Mouse (Mus musculus): ENCODE measurements around the gene Rexo1. TPM values are rescaled to one million over a fixed set of nuclear protein-coding genes. Genes with fewer than 3 reads are reported as not detected.

Rexo1 gene
- polyA plus RNA-seq, 2 experiments = 27.9 to 56.4 TPM

DNA sequence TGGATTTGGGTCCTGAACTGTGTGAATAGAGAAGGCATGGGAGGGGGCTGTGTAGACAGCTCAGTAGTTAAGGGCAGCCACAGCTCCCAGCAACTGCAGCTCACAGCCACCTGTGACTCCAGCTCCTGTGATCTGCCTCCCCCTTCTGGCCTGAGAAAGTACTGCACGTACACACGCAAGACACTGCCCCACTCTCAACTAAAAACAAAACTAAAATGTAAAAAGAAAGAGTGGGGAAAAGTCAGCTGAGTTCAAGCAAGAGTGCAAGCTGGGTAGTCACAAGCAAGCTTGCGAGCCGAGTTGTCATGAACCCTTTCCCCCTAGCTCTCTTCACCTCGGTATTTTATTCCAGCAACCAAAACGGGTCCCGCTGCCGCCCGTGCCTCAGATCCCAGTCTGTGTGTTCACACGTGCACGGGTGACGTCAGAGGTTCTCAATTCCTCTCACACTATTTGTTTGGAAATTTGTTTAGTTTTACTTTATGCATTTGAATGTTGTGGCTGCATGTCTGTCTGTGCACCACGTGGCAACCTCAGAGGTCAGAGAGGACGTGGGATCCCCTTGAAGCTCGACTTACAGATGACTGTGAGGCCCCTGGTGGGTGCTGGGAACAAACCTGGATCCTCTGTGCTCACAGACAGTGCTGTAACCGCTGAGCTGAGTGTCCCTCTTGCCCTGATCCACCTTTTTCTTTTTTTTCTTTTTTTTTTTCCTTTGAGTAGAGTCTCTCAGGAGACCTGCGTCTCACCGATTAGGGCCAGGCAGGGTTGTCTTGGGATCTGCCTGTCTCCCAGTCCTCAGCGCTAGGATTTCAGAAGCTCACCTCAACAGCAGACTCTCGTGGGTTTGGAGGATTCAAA is 51.7 kb downstream of the Rexo1 start:
- H3K4me3 ChIP-seq (replicated peaks; ENCODE audit: low read length) = peak overlapping the region; percentile 33
- ATAC-seq (ENCODE audit: low FRiP score, low read depth) (peak; percentile 84), DNase-seq (ENCODE audit: low spot score) (peak; percentile 52)
- H3K9ac ChIP-seq (ENCODE audit: low read depth, low read length, severe bottlenecking) = 0 out of 2 replicates have a peak overlapping the region, but pooled peaks have one; percentile 12
- no peak overlapping the region for H3K27ac ChIP-seq (replicated peaks; ENCODE audit: low read depth, low read length)
- no peaks in the 10 kb centered on the region for H3K9me3 ChIP-seq (ENCODE audit: control insufficient read depth, low read length)
- H3K36me3 ChIP-seq (ENCODE audit: control insufficient read depth, insufficient read depth, low read length) = no peaks in the 10 kb centered on the region
- peaks cover 54% of the 10 kb centered on the region for H3K27me3 ChIP-seq (ENCODE audit: control insufficient read depth, insufficient read depth, low read length)
- peak overlapping the region; percentile 54 for H3K4me2 ChIP-seq (replicated peaks; ENCODE audit: low read depth, low read length, severe bottlenecking)
- TF ChIP-seq POLR2A (IDR thresholded peaks at IDR 0.05; ENCODE audit: borderline replicate concordance, extremely low read depth, insufficient read depth, insufficient read length) = no peak
- WGBS = 9% methylated on average over 20 of the region's 20 CpGs
- H3K4me1 ChIP-seq (ENCODE audit: control insufficient read depth, insufficient read depth, low read length) = peaks cover 3% of the 10 kb centered on the region; the same call in 1 of the 2 replicates

DNA sequence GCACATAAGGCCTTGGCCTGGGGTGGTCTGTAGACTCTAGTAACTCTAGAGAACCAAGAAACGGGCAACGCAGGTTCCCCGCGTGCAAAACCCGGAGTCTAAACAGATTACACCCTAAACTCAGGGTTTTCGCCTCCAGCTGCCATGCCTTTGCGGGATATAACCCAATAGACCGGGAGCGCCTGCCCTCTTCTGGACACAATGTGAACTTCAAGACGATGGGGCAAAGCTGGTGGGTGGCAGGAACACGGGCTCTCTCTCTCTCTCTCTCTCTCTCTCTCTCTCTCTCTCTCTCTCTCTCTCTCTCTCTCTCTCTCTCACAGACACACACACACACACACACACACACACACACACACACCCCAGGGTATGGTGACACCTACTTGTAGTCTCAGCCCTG is 55.1 kb downstream of the Rexo1 start:
- DNase-seq (ENCODE audit: low spot score) = peak; percentile 54
- Histone ChIP-seq H3K27me3 (ENCODE audit: control insufficient read depth, insufficient read depth, low read length) (peaks cover 64% of the 10 kb centered on the region), H3K36me3 (ENCODE audit: control insufficient read depth, insufficient read depth, low read length) (no peaks in the 10 kb centered on the region), H3K27ac (replicated peaks; ENCODE audit: low read depth, low read length) (no peak overlapping the region), H3K4me3 (replicated peaks; ENCODE audit: low read length) (no peak overlapping the region), H3K4me2 (replicated peaks; ENCODE audit: low read depth, low read length, severe bottlenecking) (no peak overlapping the region), H3K9ac (ENCODE audit: low read depth, low read length, severe bottlenecking) (no peak overlapping the region), H3K9me3 (ENCODE audit: control insufficient read depth, low read length) (no peaks in the 10 kb centered on the region), H3K4me1 (ENCODE audit: control insufficient read depth, insufficient read depth, low read length) (peaks cover 3% of the 10 kb centered on the region; the same call in 1 of the 2 replicates)
- under 1% methylated on average over 11 of the region's 11 CpGs for WGBS
- ATAC-seq (ENCODE audit: low FRiP score, low read depth) = no peak
- TF ChIP-seq POLR2A (IDR thresholded peaks at IDR 0.05; ENCODE audit: borderline replicate concordance, extremely low read depth, insufficient read depth, insufficient read length) = no peak

DNA sequence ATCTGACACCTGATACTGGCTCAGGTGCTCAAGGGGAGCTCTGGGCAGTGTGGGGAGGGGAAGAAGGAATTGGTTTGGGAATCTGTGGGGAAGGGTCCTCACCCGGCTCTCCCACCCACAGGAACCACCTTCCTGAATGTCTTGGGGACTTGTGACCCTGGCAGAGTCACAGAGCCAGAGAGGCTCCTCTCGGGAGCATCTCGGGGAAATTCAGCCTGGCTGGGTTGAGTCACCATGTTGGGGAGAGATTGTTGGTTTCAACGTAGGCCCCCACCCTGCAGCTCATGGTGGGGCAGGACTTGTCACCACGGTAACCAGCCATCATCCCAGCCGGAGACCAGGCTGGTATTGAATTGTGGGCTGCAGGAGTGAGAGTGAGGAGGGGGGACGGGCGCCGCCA is 56.6 kb downstream of the Rexo1 start:
- Histone ChIP-seq H3K4me1 (ENCODE audit: control insufficient read depth, insufficient read depth, low read length) (0 out of 2 replicates have a peak, but pooled peaks cover 1% of the 10 kb centered on the region), H3K4me2 (replicated peaks; ENCODE audit: low read depth, low read length, severe bottlenecking) (no peak overlapping the region), H3K36me3 (ENCODE audit: control insufficient read depth, insufficient read depth, low read length) (no peaks in the 10 kb centered on the region), H3K9ac (ENCODE audit: low read depth, low read length, severe bottlenecking) (no peak overlapping the region), H3K9me3 (ENCODE audit: control insufficient read depth, low read length) (no peaks in the 10 kb centered on the region), H3K27ac (replicated peaks; ENCODE audit: low read depth, low read length) (no peak overlapping the region), H3K27me3 (ENCODE audit: control insufficient read depth, insufficient read depth, low read length) (peaks cover 69% of the 10 kb centered on the region), H3K4me3 (replicated peaks; ENCODE audit: low read length) (no peak overlapping the region)
- no peak for TF ChIP-seq POLR2A (IDR thresholded peaks at IDR 0.05; ENCODE audit: borderline replicate concordance, extremely low read depth, insufficient read depth, insufficient read length)
- 2% methylated on average over 4 of the region's 9 CpGs for WGBS
- DNase-seq (ENCODE audit: low spot score) (no peak), ATAC-seq (ENCODE audit: low FRiP score, low read depth) (no peak)

DNA sequence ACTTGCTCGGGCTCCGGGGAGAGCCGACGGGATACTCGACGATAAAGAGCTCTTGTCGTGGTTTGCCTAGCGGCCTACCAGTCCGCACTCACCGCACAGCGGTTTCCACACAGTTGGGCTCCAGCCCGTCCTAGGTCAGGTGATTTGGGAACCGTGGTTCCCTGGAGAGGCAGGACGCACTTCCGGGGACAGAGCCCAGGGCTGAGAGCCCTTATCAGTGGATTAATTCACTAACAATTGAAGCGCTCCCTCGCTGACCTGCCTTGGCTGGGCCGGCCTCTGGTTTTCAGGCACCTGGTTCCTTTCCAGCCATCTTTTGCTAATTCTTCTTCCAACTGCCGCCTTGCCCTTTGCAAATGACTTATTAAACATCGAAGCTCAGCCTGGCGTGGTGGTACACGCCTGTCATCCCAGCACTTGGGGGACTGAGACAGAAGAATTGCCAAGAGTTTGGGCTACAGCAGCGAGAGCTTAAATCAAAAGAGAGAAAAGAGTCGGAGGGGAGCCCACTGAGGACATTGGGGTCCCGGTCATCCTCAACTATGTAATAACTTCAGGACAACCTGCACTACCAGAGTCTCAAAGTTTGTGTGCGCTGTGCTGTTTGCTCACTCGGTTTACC is 57.6 kb downstream of the Rexo1 start:
- no peaks in the 10 kb centered on the region for H3K36me3 ChIP-seq (ENCODE audit: control insufficient read depth, insufficient read depth, low read length)
- DNase-seq (ENCODE audit: low spot score) (no peak), ATAC-seq (ENCODE audit: low FRiP score, low read depth) (no peak)
- no peaks in the 10 kb centered on the region for H3K9me3 ChIP-seq (ENCODE audit: control insufficient read depth, low read length)
- WGBS = 2% methylated on average over 27 of the region's 27 CpGs
- no peak overlapping the region for H3K27ac ChIP-seq (replicated peaks; ENCODE audit: low read depth, low read length)
- TF ChIP-seq POLR2A (IDR thresholded peaks at IDR 0.05; ENCODE audit: borderline replicate concordance, extremely low read depth, insufficient read depth, insufficient read length) = no peak
- H3K4me2 ChIP-seq (replicated peaks; ENCODE audit: low read depth, low read length, severe bottlenecking) = no peak overlapping the region
- H3K4me3 ChIP-seq (replicated peaks; ENCODE audit: low read length) = no peak overlapping the region
- H3K4me1 ChIP-seq (ENCODE audit: control insufficient read depth, insufficient read depth, low read length) = no peaks in the 10 kb centered on the region
- H3K9ac ChIP-seq (ENCODE audit: low read depth, low read length, severe bottlenecking) = no peak overlapping the region
- H3K27me3 ChIP-seq (ENCODE audit: control insufficient read depth, insufficient read depth, low read length) = peaks cover 74% of the 10 kb centered on the region

DNA sequence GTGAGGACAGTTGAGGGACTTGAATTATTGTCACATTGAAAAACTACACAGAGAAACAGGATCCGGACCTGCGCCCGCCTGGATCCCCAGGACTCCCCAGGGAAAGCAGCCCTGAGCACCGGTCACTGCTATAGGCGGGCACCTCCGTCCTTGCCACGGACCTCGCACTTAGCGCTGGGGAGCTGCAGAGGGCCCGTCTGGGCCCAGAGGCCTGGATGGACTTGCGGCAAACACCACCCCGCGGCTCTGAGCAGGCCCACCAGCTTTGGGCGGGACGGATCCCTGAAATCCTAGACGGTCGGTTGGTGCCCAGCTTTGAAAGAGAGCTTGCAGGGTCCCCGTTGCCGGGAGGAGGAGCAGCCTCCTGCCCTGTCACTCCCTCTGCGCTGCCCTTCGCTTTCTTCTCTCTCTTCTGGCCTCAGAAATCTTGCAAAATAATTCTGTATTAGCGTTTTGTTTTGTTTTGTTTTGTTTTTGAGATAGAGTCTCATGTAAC is 58.5 kb downstream of the Rexo1 start:
- no peak overlapping the region for H3K27ac ChIP-seq (replicated peaks; ENCODE audit: low read depth, low read length)
- no peak overlapping the region for H3K4me3 ChIP-seq (replicated peaks; ENCODE audit: low read length)
- peaks cover 80% of the 10 kb centered on the region for H3K27me3 ChIP-seq (ENCODE audit: control insufficient read depth, insufficient read depth, low read length)
- no peak for ATAC-seq (ENCODE audit: low FRiP score, low read depth)
- no peak overlapping the region for H3K9ac ChIP-seq (ENCODE audit: low read depth, low read length, severe bottlenecking)
- WGBS = 3% methylated on average over 22 of the region's 22 CpGs
- DNase-seq (ENCODE audit: low spot score) = no peak
- no peaks in the 10 kb centered on the region for H3K9me3 ChIP-seq (ENCODE audit: control insufficient read depth, low read length)
- H3K4me2 ChIP-seq (replicated peaks; ENCODE audit: low read depth, low read length, severe bottlenecking) = no peak overlapping the region
- no peaks in the 10 kb centered on the region for H3K36me3 ChIP-seq (ENCODE audit: control insufficient read depth, insufficient read depth, low read length)
- TF ChIP-seq POLR2A (IDR thresholded peaks at IDR 0.05; ENCODE audit: borderline replicate concordance, extremely low read depth, insufficient read depth, insufficient read length) = no peak
- no peaks in the 10 kb centered on the region for H3K4me1 ChIP-seq (ENCODE audit: control insufficient read depth, insufficient read depth, low read length)
